Mouse (Mus musculus): ENCODE measurements around the gene Wwox.

Gene Wwox

GRCm38 (mm10) chr8:114439334-114440204 lies at the start of gene Wwox:
Gene Wwox (plus strand): TSS chr8:114439655.
- DNase-seq: peak; percentile 99

GRCm38 (mm10) chr8:114390465-114391254 lies 48.8 kb upstream of the Wwox start:
- DNase-seq: no peak

GRCm38 (mm10) chr8:114398326-114398725 lies 41.1 kb upstream of the Wwox start:
- no peak for DNase-seq

GRCm38 (mm10) chr8:114399273-114399672 lies 40.2 kb upstream of the Wwox start:
- DNase-seq: no peak

GRCm38 (mm10) chr8:114401679-114402078 lies 37.8 kb upstream of the Wwox start:
- DNase-seq: no peak

GRCm38 (mm10) chr8:114411421-114411820 lies 28.0 kb upstream of the Wwox start:
- DNase-seq: no peak

- no peak for DNase-seq
Measured at GRCm38 (mm10) chr8:114417786-114418185, 21.7 kb upstream of the Wwox start, which contains the start of gene Clec3a. Gene Clec3a (plus strand): TSS chr8:114418086.

- DNase-seq: no peak
Measured at GRCm38 (mm10) chr8:114418486-114418885, 21.0 kb upstream of the Wwox start.

- no peak for DNase-seq
Measured at GRCm38 (mm10) chr8:114418904-114419303, 20.6 kb upstream of the Wwox start.

- DNase-seq: no peak
Measured at GRCm38 (mm10) chr8:114421544-114421943, 17.9 kb upstream of the Wwox start.

- DNase-seq: peak; percentile 78
Measured at GRCm38 (mm10) chr8:114438236-114438635, 1.2 kb upstream of the Wwox start.

GRCm38 (mm10) chr8:114440205-114440589 lies 742 bp downstream of the Wwox start:
- no peak for DNase-seq

GRCm38 (mm10) chr8:114441616-114442015 lies 2.2 kb downstream of the Wwox start:
- peak; percentile 51 to 63 for DNase-seq

GRCm38 (mm10) chr8:114446884-114447283 lies 7.4 kb downstream of the Wwox start:
- no peak for DNase-seq

GRCm38 (mm10) chr8:114452278-114452677 lies 12.8 kb downstream of the Wwox start:
- no peak for DNase-seq

GRCm38 (mm10) chr8:114452781-114453221 lies 13.3 kb downstream of the Wwox start:
- peak; percentile 74 to 77 for DNase-seq

GRCm38 (mm10) chr8:114455302-114455701 lies 15.8 kb downstream of the Wwox start:
- DNase-seq: no peak

GRCm38 (mm10) chr8:114455953-114456352 lies 16.5 kb downstream of the Wwox start:
- DNase-seq: no peak

GRCm38 (mm10) chr8:114458113-114458784 lies 18.8 kb downstream of the Wwox start:
- peak; percentile 41 to 64 for DNase-seq

- DNase-seq: no peak
Measured at GRCm38 (mm10) chr8:114460600-114460999, 21.1 kb downstream of the Wwox start.

- no peak for DNase-seq
Measured at GRCm38 (mm10) chr8:114462591-114462990, 23.1 kb downstream of the Wwox start.

- DNase-seq: no peak
Measured at GRCm38 (mm10) chr8:114463305-114463704, 23.9 kb downstream of the Wwox start.
